Mouse (Mus musculus): Measurements from ENCODE around the gene 5330417C22Rik.

5330417C22Rik gene

DNA sequence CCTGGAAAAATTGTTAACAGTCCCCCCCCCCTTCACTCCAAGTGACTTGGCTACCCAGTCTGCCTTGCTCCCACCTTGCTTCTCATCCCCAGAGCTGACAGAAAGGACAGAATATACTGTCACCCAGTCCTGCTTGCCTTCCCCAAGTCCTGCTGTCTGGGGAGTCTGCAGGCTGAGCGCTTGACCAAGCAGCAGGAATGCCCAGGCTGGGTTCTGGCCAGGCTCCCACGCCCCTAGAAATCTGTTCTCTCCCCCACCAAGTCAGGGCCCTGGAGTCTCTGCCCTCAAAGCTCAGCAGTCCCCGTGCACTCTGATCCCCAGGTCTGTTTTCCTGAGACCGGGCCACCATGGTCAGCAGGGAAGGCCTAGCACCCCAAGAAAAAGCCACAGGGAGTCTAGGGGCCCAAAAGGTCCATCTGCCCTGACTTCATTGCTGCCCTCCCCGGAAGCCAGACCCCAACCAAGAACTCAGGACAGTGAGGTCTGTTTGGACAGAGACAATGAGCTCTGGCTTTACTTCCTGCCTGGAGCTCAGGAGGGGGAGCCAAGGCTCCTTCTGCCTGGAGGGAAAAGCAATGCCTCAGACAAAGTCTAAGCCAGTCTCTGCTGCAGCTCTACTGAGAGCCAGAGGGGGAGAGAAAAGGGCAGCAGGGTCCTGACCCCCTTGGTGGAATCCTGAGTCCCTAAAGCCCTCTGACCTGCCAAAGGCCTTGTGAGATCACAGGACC lies 125.1 kb downstream of the 5330417C22Rik start:
- DNase-seq (ENCODE audit: low spot score): no peak

DNA sequence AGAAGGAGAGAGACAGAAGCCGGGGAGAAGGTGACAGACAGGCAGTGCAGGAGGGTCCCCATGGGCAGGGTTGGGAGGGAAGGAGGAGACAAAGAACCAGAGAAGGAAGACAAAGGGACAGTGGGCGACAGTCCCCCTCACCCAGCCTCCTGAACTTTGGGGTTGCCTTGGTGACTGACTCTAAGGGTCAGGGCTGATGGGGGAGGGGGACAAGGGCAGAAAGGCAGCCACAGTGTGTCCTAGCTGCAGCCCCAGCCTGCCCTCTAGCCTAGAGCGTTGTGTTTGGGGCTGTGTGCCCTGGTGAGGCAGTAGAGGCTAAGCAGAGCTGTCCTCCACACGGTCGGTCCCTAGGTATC lies 126.0 kb downstream of the 5330417C22Rik start:
- no peak for DNase-seq (ENCODE audit: low spot score)

DNA sequence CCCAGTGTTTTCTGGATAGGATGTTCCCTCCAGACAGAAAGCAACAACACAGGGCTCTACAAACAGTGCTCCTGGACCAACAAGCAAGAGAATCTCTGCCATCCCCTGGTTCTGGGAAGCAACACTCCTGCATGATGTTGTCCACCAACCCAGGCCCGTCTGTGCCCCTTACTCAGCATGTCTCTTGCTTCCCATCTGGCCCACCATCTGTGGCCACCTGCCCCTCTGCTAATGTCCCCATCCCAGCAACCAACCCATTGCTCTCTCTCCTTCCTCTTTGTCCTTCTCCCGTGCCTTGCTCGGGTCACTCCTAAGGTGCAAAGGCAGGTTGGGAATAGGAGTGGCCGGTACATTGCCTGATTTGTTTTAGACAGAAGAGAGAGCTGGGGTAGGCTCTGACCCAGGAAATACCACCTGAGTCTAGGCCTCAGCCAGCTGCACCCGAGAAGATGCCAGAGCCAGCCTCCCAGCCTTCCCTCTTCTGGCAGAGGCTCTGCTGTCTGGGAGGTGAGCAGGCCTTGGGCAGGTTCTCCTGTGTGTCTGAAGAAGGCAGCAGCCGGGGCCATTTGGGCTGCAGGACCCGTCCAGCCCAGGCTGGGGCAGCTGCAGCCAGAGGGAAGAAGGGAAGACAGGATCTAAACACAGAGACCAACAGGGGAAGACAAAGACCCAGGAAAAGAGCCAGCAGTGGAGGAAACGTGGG lies 126.5 kb downstream of the 5330417C22Rik start:
- no peak for DNase-seq (ENCODE audit: low spot score)

DNA sequence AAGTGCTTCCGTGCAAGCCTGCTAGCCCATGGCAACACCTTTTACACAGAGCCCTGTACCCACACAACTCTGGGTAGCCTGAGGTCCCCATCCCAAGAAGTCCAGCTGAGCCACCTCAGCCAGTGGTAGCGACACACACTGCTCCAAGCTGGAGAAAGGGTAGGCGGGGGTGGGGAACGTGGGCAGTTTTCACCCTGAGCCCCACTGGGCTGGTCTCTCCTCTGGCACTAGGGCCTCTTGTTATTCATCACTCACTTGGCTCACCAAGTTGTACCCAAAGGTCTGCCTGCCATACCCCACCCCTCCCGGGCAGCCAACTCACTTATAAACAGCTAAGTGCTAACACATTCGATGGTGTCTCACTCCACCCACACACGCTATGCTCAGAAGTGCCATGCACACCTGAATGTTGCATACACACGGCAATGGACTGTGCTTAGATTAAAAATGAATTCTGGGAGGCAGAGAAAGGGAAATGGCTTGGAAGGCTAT lies 127.8 kb downstream of the 5330417C22Rik start:
- DNase-seq (ENCODE audit: low spot score): no peak

DNA sequence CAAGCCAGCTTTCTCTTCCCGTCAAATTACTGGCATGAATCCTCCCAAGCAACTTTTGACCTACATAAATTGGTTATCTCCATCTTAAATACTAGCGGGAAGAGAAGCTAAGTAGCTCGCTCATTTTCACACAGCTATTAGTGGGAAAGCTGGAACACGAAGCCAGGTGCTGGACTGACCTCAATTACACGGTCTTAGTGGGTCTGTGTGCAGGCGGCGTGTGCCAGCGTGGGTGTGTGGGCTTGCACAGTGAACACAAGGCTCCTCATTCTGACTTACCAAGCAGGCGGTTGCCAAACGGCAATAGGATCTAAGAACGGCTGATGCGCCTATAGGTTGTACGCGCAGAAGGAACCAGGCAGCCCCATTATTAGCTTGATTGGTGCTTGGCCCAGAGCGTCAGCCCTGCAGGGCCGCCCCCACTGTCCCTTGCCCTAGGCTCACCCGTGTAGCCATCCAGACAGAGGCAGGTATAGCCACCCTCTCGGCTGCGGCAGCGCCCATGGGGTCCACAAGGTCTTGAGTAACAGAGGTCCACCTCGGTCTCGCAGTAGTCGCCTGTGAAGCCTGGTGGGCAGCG lies 129.9 kb downstream of the 5330417C22Rik start:
- no peak for DNase-seq (ENCODE audit: low spot score)
